13 mouse cellular contexts compared by ENCODE assay signal in genomic region chr4:59902547-59902946, GRCm38 (mm10). TPM values are rescaled to one million over a fixed set of nuclear protein-coding genes. Genes with fewer than 3 reads are reported as not detected.
A peak's percentile ranks its signal among the peaks of the same experiment; 100 is the strongest.
DNase-seq lines count a peak whose midpoint lies in the region; ATAC-seq and TF ChIP-seq lines count a peak whose summit lies in the region.
"Had no signal": no experiment of that assay in that cellular context is flagged by ENCODE, and none has a peak within 500 bp of the region (broad histone marks: within the 10 kb centered on the region; RNA-seq: fewer than 3 reads in every experiment).

No protein-coding gene starts in this region.

- 68% methylated on average over 6 of the region's 6 CpGs for WGBS in hindbrain, postnatal 0 days
- WGBS in hindbrain, embryonic 14.5 days, result 68% methylated on average over 6 of the region's 6 CpGs

- H3K4me1 ChIP-seq in hindbrain, postnatal 0 days (ENCODE audit: insufficient read depth, low read length), result no peaks in the 10 kb centered on the region
- H3K4me1 ChIP-seq in hindbrain, embryonic 14.5 days (replicated peaks; ENCODE audit: control insufficient read depth, insufficient read depth, low read length), result no peaks in the 10 kb centered on the region
- H3K4me1 ChIP-seq: neural tube, embryonic 15.5 days had no signal

- 0 out of 2 replicates have a peak, but pooled peaks have one; percentile 18 for TF ChIP-seq CTCF in hindbrain, postnatal 0 days (IDR thresholded peaks at IDR 0.05; ENCODE audit: low read depth)

- ATAC-seq in hindbrain, postnatal 0 days, result no peak
- no peak for ATAC-seq in hindbrain, embryonic 14.5 days (ENCODE audit: low FRiP score)
- no peak for ATAC-seq in erythroblast, adult 5-6 weeks (replicated peaks; ENCODE audit: low FRiP score, poor library complexity, severe bottlenecking)

- H3K4me2 ChIP-seq in hindbrain, postnatal 0 days (ENCODE audit: low read depth, low read length), result no peak overlapping the region
- no peak overlapping the region for H3K4me2 ChIP-seq in hindbrain, embryonic 14.5 days (replicated peaks)
- H3K4me2 ChIP-seq: limb, embryonic 12.5 days; neural tube, embryonic 15.5 days had no signal

- H3K4me3 ChIP-seq in hindbrain, postnatal 0 days (ENCODE audit: low read length), result no peak overlapping the region
- H3K4me3 ChIP-seq in hindbrain, embryonic 14.5 days (replicated peaks; ENCODE audit: low read length), result no peak overlapping the region
- H3K4me3 ChIP-seq: limb, embryonic 12.5 days; midbrain, embryonic 10.5 days; neural tube, embryonic 15.5 days had no signal

- H3K27ac ChIP-seq in hindbrain, postnatal 0 days, result no peak overlapping the region
- no peak overlapping the region for H3K27ac ChIP-seq in hindbrain, embryonic 14.5 days
- H3K27ac ChIP-seq: limb, embryonic 12.5 days; midbrain, embryonic 10.5 days; neural tube, embryonic 15.5 days had no signal

- no peaks in the 10 kb centered on the region; the same call in 1 of the 2 replicates for H3K36me3 ChIP-seq in hindbrain, postnatal 0 days (ENCODE audit: insufficient read depth, low read length)
- H3K36me3 ChIP-seq in hindbrain, embryonic 14.5 days (replicated peaks; ENCODE audit: control insufficient read depth, insufficient read depth), result peaks cover 17% of the 10 kb centered on the region

- H3K9ac ChIP-seq in hindbrain, postnatal 0 days (replicated peaks; ENCODE audit: low read length), result no peak overlapping the region
- H3K9ac ChIP-seq in hindbrain, embryonic 14.5 days, result no peak overlapping the region
- H3K9ac ChIP-seq: limb, embryonic 12.5 days; neural tube, embryonic 15.5 days had no signal

- no peak for DNase-seq in hindbrain, postnatal 0 days (ENCODE audit: low spot score)
- DNase-seq in hindbrain, embryonic 14.5 days (ENCODE audit: low spot score), result no peak
- peak; percentile 17 for DNase-seq in lung, postnatal 10 days
- no peak for DNase-seq in lung, postnatal 25 days (ENCODE audit: low spot score)
- DNase-seq in NIH3T3 (ENCODE audit: low read depth), result peak; percentile 49
- peak; percentile 27 to 74 for DNase-seq in kidney, postnatal 36 days

- no peaks in the 10 kb centered on the region for H3K9me3 ChIP-seq in hindbrain, postnatal 0 days (ENCODE audit: low read length)
- no peaks in the 10 kb centered on the region for H3K9me3 ChIP-seq in hindbrain, embryonic 14.5 days (ENCODE audit: control insufficient read depth, low read length)
- H3K9me3 ChIP-seq: limb, embryonic 12.5 days; midbrain, embryonic 10.5 days; neural tube, embryonic 15.5 days had no signal

- H3K27me3 ChIP-seq in hindbrain, postnatal 0 days (ENCODE audit: insufficient read depth, low read length), result no peaks in the 10 kb centered on the region
- H3K27me3 ChIP-seq in hindbrain, embryonic 14.5 days (ENCODE audit: control insufficient read depth, insufficient read depth, low read length), result no peaks in the 10 kb centered on the region
- H3K27me3 ChIP-seq: limb, embryonic 12.5 days; neural tube, embryonic 15.5 days had no signal

RNA-seq across cellular contexts. Expression of gene Slc46a2, which starts 12.3 kb away (rescaled TPM):
- total RNA-seq in hindbrain, postnatal 0 days (2014; rRNA removed), result not detected in 2 replicates
- 0.05 TPM in 1 of 2 replicates, not detected in the other for polyA plus RNA-seq in hindbrain, postnatal 0 days (2015; fragmentation: Nextera tagmentation; extraction: Ambion mirVana)
- not detected in 2 replicates for polyA plus RNA-seq in hindbrain, embryonic 14.5 days (2014; fragmentation: Nextera tagmentation; extraction: Ambion mirVana)
- not detected in 2 replicates for total RNA-seq in erythroblast, adult 5-6 weeks (2015; ENCODE audit: low replicate concordance)
- total RNA-seq in erythroblast, adult 5-6 weeks (2017; ENCODE audit: low replicate concordance), result not detected in 2 replicates
- total RNA-seq: hematopoietic stem cell, adult 5-6 weeks; layer of hippocampus, adult 8-10 months had no signal
- polyA plus RNA-seq: embryonic facial prominence, embryonic 11.5 days; limb, embryonic 12.5 days; midbrain, embryonic 10.5 days had no signal

RNA-seq across cellular contexts. Expression of gene Mup4, which starts 58.0 kb away (rescaled TPM):
- not detected in 2 replicates for total RNA-seq in hindbrain, postnatal 0 days (2014; rRNA removed)
- not detected in 2 replicates for polyA plus RNA-seq in hindbrain, postnatal 0 days (2015; fragmentation: Nextera tagmentation; extraction: Ambion mirVana)
- not detected in 2 replicates for polyA plus RNA-seq in hindbrain, embryonic 14.5 days (2014; fragmentation: Nextera tagmentation; extraction: Ambion mirVana)
- total RNA-seq in erythroblast, adult 5-6 weeks (2015; ENCODE audit: low replicate concordance), result not detected in 2 replicates
- total RNA-seq in erythroblast, adult 5-6 weeks (2017; ENCODE audit: low replicate concordance), result not detected in 2 replicates
- total RNA-seq: hematopoietic stem cell, adult 5-6 weeks; layer of hippocampus, adult 8-10 months had no signal
- polyA plus RNA-seq: embryonic facial prominence, embryonic 11.5 days; limb, embryonic 12.5 days; midbrain, embryonic 10.5 days; neural tube, embryonic 15.5 days had no signal

Comparison
In these comparisons a context has a peak if more than half of its experiments do, and no peak if none do; other contexts are left out.
1. DNase-seq: peak in lung, postnatal 10 days (single experiment), NIH3T3 (single experiment) and kidney, postnatal 36 days (2 of 2); none in hindbrain, postnatal 0 days (single experiment), hindbrain, embryonic 14.5 days (single experiment) and lung, postnatal 25 days (single experiment).